ENCODE assay signal across 8 mouse cellular contexts in the genomic region with DNA sequence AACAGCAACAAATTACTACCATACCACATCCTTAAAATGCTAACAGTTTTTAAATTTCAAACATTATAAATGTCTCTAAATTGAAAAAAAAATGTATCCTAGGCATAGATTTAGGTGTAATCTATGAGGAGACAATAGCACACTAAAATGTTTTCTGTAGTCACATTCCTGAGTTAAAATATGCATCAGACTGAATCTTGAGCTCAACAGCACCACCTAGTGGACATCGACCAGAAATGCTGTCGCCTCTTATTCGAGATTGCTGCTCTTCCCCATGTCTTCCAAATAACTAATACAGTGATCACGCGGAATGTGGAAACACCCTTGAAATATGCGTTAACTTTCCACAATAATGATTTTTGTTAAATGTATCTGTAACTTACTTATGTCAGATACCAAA. TPM values are rescaled to one million over a fixed set of nuclear protein-coding genes. Genes with fewer than 3 reads are reported as not detected.
DNase-seq lines count a peak whose midpoint lies in the region; ATAC-seq lines count a peak whose summit lies in the region.
"Had no signal": no experiment of that assay in that cellular context is flagged by ENCODE, and none has a peak within 500 bp of the region (broad histone marks: within the 10 kb centered on the region; RNA-seq: fewer than 3 reads in every experiment).

No protein-coding gene starts in this region.

- 0 out of 2 replicates have a peak, but pooled peaks have one; percentile 24 for ATAC-seq in neural tube, embryonic 11.5 days (ENCODE audit: insufficient read depth, low FRiP score, low TSS enrichment)

- no peaks in the 10 kb centered on the region for H3K27me3 ChIP-seq in neural tube, embryonic 11.5 days (ENCODE audit: control insufficient read depth, insufficient read depth, low read length)
- H3K27me3 ChIP-seq: heart, embryonic 15.5 days had no signal

- no peaks in the 10 kb centered on the region for H3K4me1 ChIP-seq in neural tube, embryonic 11.5 days (ENCODE audit: control insufficient read depth, insufficient read depth, low read length)
- H3K4me1 ChIP-seq: heart, embryonic 15.5 days had no signal

- peak; percentile 73 for DNase-seq in right cerebral cortex, adult 18-20 months
- DNase-seq in right cerebral cortex, postnatal 36 days (ENCODE audit: low spot score in 2 of 2): no peak
- peak; percentile 73 for DNase-seq in R1 (ENCODE audit: low read depth, low spot score)
- DNase-seq in cerebellum, adult 8-10 months: peak; percentile 45
- DNase-seq in forelimb bud, embryonic 11.5 days (ENCODE audit: low read depth, low spot score): peak; percentile 77
- DNase-seq in layer of hippocampus, postnatal 36 days: peak; percentile 17 to 32
- DNase-seq in neural tube, embryonic 11.5 days (ENCODE audit: low spot score): peak; percentile 67

- no peaks in the 10 kb centered on the region for H3K36me3 ChIP-seq in neural tube, embryonic 11.5 days (ENCODE audit: control insufficient read depth, insufficient read depth, low read length)
- H3K36me3 ChIP-seq: heart, embryonic 15.5 days had no signal

- no peak overlapping the region for H3K4me3 ChIP-seq in neural tube, embryonic 11.5 days (ENCODE audit: low read depth, low read length)
- H3K4me3 ChIP-seq: heart, embryonic 15.5 days had no signal

- H3K27ac ChIP-seq in neural tube, embryonic 11.5 days (ENCODE audit: low read depth, low read length): no peak overlapping the region
- H3K27ac ChIP-seq: heart, embryonic 15.5 days had no signal

- 15% methylated on average over 6 of the region's 6 CpGs for WGBS in neural tube, embryonic 11.5 days

- no peak overlapping the region for H3K9ac ChIP-seq in neural tube, embryonic 11.5 days (ENCODE audit: low read length)
- H3K9ac ChIP-seq: heart, embryonic 15.5 days had no signal

- H3K4me2 ChIP-seq in neural tube, embryonic 11.5 days (ENCODE audit: low read depth): no peak overlapping the region
- H3K4me2 ChIP-seq: heart, embryonic 15.5 days had no signal

- H3K9me3 ChIP-seq in neural tube, embryonic 11.5 days (ENCODE audit: control insufficient read depth, low read length): no peaks in the 10 kb centered on the region
- H3K9me3 ChIP-seq: heart, embryonic 15.5 days had no signal

RNA-seq across cellular contexts. Expression of gene Asb5, which starts 36.3 kb away (rescaled TPM):
- total RNA-seq in layer of hippocampus, postnatal 36 days (2021): 1 to 10 TPM in 1 of 2 experiments, under 1 TPM in 1; 0.68 to 2.1 TPM
- polyA plus RNA-seq in neural tube, embryonic 11.5 days (2014; fragmentation: Nextera tagmentation; extraction: Ambion mirVana): 4.7 and 6.9 TPM in 2 replicates

RNA-seq across cellular contexts. Expression of gene Spcs3, which starts 36.7 kb away (rescaled TPM):
- 10 to 100 TPM; 48.2 to 49.6 TPM for total RNA-seq in layer of hippocampus, postnatal 36 days (2021)
- polyA plus RNA-seq in neural tube, embryonic 11.5 days (2014; fragmentation: Nextera tagmentation; extraction: Ambion mirVana): 80.8 and 84.6 TPM in 2 replicates

Comparison
In these comparisons a context has a peak if more than half of its experiments do, and no peak if none do; other contexts are left out.
1. DNase-seq: peak in right cerebral cortex, adult 18-20 months (single experiment), R1 (single experiment), cerebellum, adult 8-10 months (single experiment), forelimb bud, embryonic 11.5 days (single experiment), layer of hippocampus, postnatal 36 days (2 of 2) and neural tube, embryonic 11.5 days (single experiment); none in right cerebral cortex, postnatal 36 days (0 of 2).